Mouse (Mus musculus): ENCODE results near the gene Gm27027.

The Gm27027 gene

DNA sequence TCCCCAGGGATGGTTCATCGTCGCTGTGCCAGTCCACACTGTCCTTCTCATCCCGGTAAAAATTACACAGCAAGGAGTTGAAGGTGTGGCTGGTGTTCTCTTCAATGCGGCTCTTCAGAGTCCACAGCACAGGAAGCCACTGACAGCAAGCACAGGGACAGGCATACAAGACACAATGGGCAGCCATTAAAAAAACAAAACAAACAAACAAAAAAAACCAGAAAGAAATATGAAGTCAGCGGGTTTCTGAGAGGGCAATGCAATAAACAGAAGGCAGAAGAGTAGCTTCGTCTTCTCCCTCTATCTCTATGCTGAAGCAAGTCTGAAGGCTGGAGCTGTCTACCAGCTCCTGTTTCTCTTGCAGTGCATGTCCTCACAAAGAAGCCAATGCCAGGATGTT, at the start of gene Gm27027:
Gm27027 (minus strand) TSS at position 101 of the 400 bp plus-strand sequence.
- no peak for TF ChIP-seq GATA4 (IDR thresholded peaks at IDR 0.05; ENCODE audit: insufficient replicate concordance, low read length)

DNA sequence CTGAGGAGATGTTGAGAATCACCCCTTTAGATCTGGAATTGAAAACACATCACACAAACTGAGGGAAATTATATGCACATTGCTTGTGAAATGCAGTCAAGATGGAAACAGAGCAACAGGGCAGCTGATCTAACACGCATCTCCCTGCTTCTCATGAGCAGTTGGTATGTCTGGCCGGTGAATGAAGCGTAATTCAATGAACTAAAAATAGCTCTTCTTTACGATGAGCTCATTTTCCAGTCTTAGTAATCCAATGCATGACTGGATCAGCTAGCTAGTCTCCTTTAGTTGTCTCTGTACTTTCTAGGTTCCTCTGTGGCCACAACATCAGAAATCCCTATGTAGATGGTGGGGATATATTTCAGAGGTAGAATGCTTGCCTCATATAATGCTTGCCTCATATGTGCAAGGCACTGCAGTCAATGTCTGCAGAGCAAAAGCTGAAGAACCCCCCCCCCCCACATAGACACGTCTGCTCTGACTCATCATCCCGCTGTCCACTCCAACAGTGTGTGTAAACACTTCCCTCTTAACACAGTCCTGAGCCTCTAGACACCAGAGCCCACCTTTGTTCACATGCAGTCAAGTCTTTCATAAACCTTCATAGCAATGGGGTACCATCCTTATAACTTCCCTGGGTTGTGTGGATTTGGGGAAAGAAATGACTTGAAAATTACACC, 49.4 kb upstream of the Gm27027 start:
- TF ChIP-seq GATA4 (IDR thresholded peaks at IDR 0.05; ENCODE audit: insufficient replicate concordance, low read length): no peak

DNA sequence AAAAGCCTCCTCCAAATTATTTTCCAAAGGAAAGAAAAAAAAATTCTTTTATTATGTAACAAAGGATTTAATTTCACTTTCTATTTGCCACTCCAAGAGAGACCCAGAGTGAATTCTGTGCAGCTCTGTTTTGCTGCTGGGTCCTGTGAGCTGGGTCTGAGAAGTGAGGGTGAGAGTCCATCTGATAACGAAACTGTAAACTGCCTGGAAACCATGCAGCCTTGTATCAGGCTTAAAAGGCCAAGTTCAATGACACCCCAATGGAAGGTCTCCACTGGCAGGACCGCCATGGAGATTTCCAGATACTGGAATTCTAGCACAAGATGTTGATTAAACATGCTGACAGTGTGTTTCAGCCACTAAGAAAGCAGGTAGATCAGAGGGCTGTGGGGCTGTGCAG, 48.0 kb upstream of the Gm27027 start:
- peak; percentile 83; the same call in 1 of the 2 replicates for TF ChIP-seq GATA4 (IDR thresholded peaks at IDR 0.05; ENCODE audit: insufficient replicate concordance, low read length)

DNA sequence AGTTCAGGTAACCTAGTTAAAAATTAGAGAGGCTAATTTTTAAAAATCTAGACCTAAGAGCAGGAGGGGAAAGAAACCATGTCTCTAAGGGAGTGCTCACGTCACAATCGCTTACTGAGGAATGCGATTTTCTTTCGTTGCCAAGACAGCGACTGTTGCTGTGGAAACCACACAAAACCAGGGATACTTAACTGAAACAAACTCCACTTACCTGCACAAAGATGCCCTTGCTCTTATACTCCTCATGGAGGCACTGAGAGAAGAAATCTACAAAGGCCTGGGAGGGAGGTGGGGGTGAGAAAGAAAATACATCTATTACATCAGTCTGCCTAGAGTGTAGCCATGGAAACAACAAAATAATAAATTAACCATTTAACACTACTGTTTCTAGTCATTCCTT, 47.5 kb upstream of the Gm27027 start:
- TF ChIP-seq GATA4 (IDR thresholded peaks at IDR 0.05; ENCODE audit: insufficient replicate concordance, low read length): no peak

DNA sequence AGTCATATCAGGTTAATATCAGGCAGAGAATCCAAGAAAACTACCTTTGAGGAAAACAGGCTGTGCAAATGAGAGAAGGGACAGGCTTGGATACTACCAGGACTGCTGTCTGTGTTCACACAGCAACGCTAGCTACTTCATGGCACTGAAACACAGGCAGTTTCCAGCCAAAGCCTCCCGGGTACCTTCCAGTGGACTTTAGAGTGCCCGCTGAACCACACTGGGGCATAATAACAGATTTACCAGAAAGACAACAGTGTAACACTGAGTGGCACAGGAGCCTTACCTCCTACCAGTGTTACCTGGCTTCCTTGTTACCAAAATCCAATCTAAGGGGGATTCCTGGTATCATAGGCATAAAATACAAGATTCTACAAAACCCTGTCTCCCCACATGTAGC, 46.3 kb upstream of the Gm27027 start:
- no peak for TF ChIP-seq GATA4 (IDR thresholded peaks at IDR 0.05; ENCODE audit: insufficient replicate concordance, low read length)

DNA sequence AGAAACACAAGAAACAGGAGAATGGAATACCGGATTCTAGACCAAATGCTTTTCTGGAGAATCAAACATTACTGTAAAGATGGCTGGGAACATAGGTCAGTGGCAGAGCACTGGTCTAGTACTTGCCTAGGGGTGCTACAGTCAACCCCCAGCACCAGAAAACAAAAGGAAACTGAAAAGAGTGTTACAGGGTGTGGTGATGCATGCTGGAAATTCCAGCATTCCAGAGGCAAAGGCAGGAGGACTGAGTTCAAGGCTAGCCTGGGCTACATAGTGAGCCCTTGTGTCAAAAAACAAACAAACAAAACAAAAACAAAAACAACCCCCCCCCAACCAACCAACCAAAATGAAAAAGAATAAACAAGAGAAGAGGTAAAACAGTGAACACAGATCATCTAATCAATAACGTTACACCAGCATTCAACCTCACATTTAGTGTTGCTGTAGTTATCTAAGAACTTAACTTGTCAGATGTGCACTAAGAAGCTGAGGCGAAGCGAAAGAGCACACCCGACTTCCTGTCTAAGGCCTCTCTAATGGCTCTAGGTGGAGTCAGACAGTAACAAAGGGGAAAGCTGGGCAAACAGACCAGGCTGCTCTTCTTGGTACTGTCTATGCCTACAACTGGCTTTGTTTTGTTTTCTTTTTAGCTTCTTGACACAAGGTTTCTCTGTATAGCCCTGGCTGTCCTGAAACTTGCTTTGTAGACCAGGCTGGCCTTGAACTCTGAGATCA, 44.4 kb upstream of the Gm27027 start:
- no peak for TF ChIP-seq GATA4 (IDR thresholded peaks at IDR 0.05; ENCODE audit: insufficient replicate concordance, low read length)

DNA sequence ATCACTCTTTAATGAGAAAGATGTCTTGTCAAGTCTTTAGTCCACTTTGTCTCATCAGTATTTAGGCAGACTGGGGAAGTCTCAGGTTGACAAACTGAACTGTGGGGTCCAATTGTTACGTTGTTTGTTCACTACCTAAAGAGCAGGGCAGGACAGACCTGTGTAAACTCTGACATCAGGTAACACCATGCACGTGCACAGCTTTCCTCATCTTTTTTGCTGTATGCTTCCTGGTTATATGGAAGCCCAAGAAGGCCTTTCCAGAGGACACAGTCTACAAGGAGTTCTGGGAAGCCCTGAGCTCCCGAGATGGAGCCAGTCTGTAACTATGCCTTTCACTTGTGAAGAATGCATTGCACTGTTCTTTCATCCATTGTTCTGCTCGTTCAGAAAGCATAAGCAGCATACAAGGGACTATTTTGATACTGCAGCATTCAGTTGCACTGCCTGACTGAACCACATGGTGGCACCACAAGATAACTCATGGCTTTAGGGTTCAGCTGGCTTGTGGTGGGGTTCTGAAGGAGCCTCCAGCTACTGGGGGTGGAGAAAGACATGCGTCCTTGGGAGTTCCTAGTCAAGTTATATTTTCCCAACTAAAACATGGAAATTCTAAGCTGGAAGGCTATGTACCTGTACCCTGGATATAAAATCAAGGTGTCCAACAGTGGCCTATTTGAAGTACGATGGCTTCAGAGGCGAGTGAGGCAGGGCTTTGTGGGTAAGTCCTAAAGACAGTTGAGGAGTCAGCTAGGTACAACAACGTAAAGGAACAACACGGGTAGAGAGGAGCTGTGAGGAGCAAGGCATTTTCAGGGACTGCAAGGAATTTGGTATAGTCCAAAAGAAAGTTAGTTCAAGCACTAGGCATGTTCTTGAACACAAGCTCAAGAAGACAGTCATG, 39.5 kb upstream of the Gm27027 start:
- TF ChIP-seq GATA4 (IDR thresholded peaks at IDR 0.05; ENCODE audit: insufficient replicate concordance, low read length): no peak

DNA sequence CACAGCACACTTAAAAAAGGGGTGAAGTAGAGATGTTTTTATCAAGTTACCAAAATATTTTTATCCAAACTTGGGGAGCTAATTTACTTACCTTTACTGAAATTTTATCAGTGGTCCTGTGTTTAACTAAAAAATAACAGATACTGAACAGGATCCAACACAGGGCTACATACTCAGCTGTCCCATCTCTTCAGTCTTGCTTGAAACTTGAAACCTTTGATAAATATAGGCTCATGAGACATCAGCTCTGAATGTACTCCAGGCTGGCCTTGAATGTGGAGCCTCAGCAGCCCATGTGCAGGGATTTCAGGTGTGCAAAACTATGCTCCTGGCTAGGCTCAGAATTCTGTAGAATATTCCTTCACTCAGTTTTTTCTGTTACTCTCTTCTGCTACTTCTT, 34.4 kb upstream of the Gm27027 start:
- no peak for TF ChIP-seq GATA4 (IDR thresholded peaks at IDR 0.05; ENCODE audit: insufficient replicate concordance, low read length)

DNA sequence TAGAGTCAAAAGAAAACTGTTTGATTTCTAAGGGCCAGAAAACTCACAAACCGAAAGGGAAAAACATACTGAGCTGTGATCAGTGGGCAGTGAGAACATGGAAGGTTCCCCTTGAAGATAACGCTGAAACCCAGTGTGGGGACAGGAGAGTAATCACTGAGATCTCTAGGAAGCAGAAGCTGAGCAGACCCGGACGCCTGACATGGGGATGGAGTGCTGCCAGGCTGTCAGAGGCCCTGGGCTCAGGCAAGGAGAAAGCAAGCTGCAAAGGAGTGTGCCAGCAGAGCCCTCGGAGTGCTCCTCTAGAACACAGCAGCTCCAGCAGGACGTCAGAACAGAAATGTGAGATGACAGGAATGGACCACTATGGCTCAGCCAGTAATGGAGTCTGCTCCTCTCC, 28.5 kb upstream of the Gm27027 start:
- TF ChIP-seq GATA4 (IDR thresholded peaks at IDR 0.05; ENCODE audit: insufficient replicate concordance, low read length): no peak

DNA sequence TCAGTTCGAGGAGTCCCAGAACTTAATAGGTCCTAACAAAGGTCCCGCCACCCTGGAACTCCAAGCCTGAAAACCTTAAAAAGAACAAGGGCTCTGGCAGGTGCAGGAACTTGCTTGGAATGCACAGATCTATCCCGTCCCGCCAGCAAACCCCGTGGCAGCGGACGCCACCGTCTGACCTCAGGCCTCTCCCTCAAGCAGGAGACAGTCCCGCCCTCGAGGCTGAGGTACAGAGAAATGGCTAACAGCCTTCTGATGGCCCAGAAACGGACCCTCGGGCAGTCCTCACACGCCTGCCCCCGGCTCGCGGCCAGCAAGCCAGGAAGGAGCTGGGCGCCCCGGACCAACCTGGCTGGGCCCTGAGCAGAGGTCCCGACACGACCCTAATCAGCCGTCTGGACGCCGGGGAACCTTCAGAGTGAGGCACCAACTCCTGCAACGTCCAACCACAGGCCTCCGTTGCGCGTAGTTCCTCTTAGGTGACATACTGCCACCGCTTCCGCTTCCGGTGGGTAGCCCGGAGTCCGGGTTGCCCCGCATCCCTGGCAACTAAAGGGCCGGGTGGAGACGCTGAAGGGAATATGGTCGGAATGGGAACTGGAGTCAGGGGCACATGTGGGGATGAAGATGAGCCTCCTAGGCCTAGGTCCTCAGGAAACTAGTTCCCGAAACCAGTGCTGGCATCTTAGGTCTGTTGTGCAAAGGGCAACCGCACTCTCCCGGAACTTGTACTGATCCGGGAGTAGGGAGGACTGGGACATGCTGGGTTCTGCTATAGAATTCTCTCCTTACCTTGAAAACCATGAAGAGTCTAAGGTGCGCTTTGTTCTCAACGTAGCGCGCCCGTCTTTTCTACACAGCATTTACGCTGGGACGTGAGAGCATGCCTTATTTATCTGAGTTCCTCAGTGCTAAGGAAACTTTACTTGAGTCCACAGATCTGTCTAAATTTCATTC, 14.5 kb upstream of the Gm27027 start, which contains the start of gene Alkbh3:
Alkbh3 (minus strand) TSS at position 473 of the 957 bp plus-strand sequence.
- peak; percentile 95; the same call in 1 of the 2 replicates for TF ChIP-seq GATA4 (IDR thresholded peaks at IDR 0.05; ENCODE audit: insufficient replicate concordance, low read length)

DNA sequence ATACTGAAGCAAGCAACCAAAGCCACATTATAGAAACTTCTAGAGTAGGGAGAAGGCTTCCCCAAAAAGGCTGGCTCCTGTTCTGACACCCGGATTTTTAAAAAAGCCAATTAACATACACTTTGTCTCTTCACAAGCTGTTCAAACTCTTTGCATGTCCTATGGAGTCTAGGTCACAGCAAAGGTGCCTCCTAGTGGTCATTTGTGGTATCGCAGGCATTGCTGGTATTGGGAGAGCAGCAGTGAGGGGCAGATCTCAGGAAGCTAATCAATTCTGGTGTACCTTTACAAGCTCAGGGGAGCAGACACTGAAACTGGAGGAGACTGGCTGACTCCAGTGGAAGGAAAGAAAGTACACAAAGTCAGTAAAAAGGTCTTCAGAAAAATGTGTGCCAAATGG, 6.2 kb upstream of the Gm27027 start:
- TF ChIP-seq GATA4 (IDR thresholded peaks at IDR 0.05; ENCODE audit: insufficient replicate concordance, low read length): no peak

DNA sequence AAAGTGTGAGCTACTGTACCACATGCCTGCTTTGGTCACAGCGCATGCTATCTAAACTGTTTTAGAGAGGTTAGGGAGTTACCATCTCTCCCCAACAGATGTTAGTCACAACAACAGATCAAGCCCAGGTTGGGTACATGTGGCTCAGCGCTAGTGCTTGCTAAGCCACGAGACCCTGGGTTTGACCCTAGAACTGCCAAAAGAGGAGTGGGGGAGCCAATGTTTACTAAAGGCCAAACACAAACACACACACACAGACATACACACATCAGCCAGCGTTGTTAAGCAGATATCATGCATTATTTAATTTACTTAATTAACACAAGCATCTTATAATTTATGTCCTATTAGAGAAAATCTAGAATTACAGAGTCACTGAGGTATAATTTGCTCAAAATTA, 5.8 kb upstream of the Gm27027 start:
- no peak for TF ChIP-seq GATA4 (IDR thresholded peaks at IDR 0.05; ENCODE audit: insufficient replicate concordance, low read length)

DNA sequence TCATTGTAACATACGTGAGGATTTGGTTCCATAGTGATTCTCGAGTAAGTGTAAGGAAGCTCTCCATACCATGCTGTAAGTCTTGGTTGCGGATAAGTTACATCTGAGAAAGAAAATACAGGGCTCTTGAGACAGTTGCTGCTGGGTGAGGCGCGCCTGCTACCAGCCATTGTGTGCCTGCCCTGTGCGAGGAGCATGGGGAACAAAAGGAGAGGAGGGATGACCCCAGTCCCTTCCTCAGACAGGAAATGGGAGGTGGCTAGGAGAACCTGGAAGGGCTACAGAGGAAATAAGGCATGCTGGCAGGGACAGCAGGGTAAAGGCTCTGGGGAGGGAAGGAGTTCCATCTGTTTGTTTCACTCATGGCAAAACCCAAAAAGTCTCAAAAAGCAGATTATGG, 5.3 kb upstream of the Gm27027 start:
- no peak for TF ChIP-seq GATA4 (IDR thresholded peaks at IDR 0.05; ENCODE audit: insufficient replicate concordance, low read length)

DNA sequence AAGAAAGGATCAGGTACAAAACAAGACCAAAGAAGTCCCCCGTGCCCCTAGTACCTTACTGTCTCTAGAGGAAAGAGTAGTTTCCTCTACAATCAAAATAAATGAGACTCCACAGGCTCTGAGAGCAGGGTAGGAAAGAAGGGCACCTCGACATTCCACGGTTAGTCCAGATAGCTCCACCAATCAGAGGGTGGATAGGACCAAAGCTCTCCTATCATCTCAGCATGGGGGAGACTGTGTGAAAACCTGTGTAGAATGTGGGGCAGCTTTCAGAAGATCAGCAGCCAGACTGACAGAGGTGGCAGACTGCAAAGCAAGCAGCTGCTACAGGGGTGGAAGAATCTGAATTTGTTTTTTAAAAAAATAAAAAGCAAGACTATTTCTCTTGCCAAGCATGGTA, 3.3 kb downstream of the Gm27027 start:
- no peak for TF ChIP-seq GATA4 (IDR thresholded peaks at IDR 0.05; ENCODE audit: insufficient replicate concordance, low read length)
